Mouse (Mus musculus) midbrain, embryonic 10.5 days (tissue): ENCODE measurements around the gene Lsmem1. TPM values are rescaled to one million over a fixed set of nuclear protein-coding genes. Genes with fewer than 3 reads are reported as not detected.

Experiments
- DNase-seq: peaks from one replicate; pipeline ENCODE4 v3.0.0-alpha.2; 2017; ENCODE audit warnings: low spot score
- H3K27ac ChIP-seq: fragments of 300-500 bp; sonication (generic); replicated peaks from 2 replicates; pipeline ENCODE4 v1.5.1; 2016; ENCODE audit warnings: mild to moderate bottlenecking
- H3K27me3 ChIP-seq: fragments of 300-500 bp; sonication (generic); 2 replicates; pipeline ENCODE4 v1.6.1; 2016; ENCODE audit warnings: low read depth, mild to moderate bottlenecking; ENCODE audit not compliant: poor library complexity, severe bottlenecking
- H3K36me3 ChIP-seq: fragments of 300-500 bp; sonication (generic); 2 replicates; pipeline ENCODE4 v1.6.1; 2016; ENCODE audit warnings: mild to moderate bottlenecking, moderate library complexity
- H3K4me1 ChIP-seq: fragments of 300-500 bp; sonication (generic); 2 replicates; pipeline ENCODE4 v1.6.1; 2016
- H3K4me3 ChIP-seq: fragments of 300-500 bp; sonication (generic); 2 replicates; pipeline ENCODE4 v1.5.1; 2016; ENCODE audit warnings: mild to moderate bottlenecking, moderate library complexity
- H3K9me3 ChIP-seq: fragments of 300-500 bp; sonication (generic); replicated peaks from 2 replicates; pipeline ENCODE4 v1.6.1; 2016; ENCODE audit warnings: mild to moderate bottlenecking
- WGBS: fragments of 180-500 bp; shearing (Covaris S2); methylation state at CpG from one replicate; pipeline ENCODE4 v1.1.7; 2016; 5-methylcytosine and 5-hydroxymethylcytosine counted together
- polyA plus RNA-seq: library from polyadenylated mRNA; unstranded; fragments of >200 nt; fragmentation: Nextera tagmentation; extraction: Ambion mirVana; gene quantifications from 2 replicates; pipeline ENCODE4 v1.2.1, GENCODE M21; 2016

Gene Lsmem1
- polyA plus RNA-seq = not detected in 2 replicates

DNA sequence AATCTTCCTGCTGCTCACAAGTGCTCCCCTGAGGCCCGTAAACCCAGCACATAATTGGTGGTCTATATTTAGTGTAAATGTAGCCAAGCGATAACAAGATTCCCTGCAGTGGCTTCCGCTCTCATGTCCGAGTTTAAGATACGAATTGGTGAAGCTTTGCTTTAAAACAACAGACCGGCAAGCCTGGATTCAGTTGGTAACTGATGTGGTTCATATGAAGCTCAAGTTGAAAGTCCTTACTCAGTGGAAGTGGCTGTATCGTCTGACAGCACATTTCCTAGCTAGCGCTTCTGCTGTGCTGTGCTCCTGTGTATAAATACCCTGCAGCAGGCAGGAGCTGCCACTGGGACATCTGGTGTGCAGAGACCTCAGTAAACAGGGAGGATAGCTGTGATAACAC, at the start of gene Lsmem1:
TSS of gene Lsmem1 (minus strand) at position 189 of the 400 bp plus-strand sequence.
- H3K36me3 ChIP-seq = peaks cover 38% of the 10 kb centered on the region
- 95% methylated on average over 8 of the region's 8 CpGs for WGBS
- no peak within 1 kb of the TSS for H3K27ac ChIP-seq
- H3K4me1 ChIP-seq = no peaks in the 10 kb centered on the region
- H3K9me3 ChIP-seq = no peaks in the 10 kb centered on the region
- H3K27me3 ChIP-seq = no peaks in the 10 kb centered on the region
- no peak for DNase-seq
- no peak within 1 kb of the TSS for H3K4me3 ChIP-seq

DNA sequence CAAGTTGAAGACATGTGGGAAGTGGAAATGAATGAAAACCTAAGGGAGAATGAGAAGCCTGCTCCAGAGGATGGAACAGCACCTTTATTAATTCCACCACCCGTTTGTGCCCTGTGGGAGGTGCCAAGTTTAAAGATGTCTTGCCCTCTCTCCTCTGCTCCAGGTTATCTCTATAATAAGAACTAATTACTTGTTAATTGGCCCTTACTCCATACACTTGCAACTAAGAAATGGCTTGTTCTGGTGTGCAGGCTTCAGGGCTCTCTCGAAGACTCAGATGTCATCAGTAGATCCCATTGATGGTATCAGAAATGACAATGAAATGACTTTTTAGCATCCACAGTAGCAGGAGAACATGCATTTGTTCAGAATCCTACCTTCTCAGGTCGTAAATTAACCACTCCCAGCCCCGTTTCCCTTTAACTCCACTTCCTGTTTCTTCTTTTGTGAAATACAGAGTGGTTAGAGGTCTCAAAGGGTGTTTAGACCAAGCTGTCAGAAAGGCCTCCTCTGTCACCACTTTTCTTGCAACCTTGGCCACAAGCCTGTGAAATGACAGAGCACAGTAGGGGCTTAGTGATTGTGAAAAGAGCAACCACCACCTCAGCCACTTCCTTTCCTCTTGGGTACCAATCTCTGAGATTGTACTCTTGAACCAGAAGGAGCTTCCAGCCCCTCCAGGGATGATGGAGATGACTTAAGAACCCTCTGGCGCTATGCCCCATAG, 49.3 kb upstream of the Lsmem1 start, which contains the start of gene Ifrd1:
TSS of gene Ifrd1 (minus strand) at position 51 of the 727 bp plus-strand sequence.
- H3K27me3 ChIP-seq = no peaks in the 10 kb centered on the region
- no peaks in the 10 kb centered on the region for H3K9me3 ChIP-seq
- no peak within 1 kb of the TSS for H3K27ac ChIP-seq
- DNase-seq = no peak
- WGBS = 86% methylated on average over 5 of the region's 5 CpGs
- peaks cover 16% of the 10 kb centered on the region for H3K4me1 ChIP-seq
- no peaks in the 10 kb centered on the region for H3K36me3 ChIP-seq
- no peak within 1 kb of the TSS for H3K4me3 ChIP-seq

DNA sequence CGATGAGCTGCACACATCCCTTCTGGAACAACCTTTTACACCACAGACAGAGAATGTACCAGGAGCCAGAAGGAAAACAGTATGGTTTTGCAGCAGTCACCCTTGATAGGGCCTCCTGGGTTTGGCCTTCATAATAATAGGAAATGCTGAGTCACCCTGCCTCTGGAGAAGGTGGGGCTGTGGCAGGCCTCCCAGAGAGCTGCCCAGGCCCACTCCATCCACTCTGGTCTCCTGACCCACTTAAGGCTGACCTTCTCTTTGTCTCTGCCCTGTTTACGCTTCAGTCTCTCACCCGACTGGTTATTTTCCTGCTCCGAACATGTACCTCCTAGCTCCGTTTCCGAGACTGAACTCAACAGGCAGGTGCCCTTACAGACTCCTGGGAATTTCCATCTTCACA, 48.7 kb upstream of the Lsmem1 start:
- peaks cover 20% of the 10 kb centered on the region for H3K4me1 ChIP-seq
- no peaks in the 10 kb centered on the region for H3K9me3 ChIP-seq
- no peak overlapping the region for H3K27ac ChIP-seq
- no peak for DNase-seq
- H3K27me3 ChIP-seq = no peaks in the 10 kb centered on the region
- H3K36me3 ChIP-seq = no peaks in the 10 kb centered on the region
- H3K4me3 ChIP-seq = no peak overlapping the region
- 78% methylated on average over 6 of the region's 6 CpGs for WGBS

DNA sequence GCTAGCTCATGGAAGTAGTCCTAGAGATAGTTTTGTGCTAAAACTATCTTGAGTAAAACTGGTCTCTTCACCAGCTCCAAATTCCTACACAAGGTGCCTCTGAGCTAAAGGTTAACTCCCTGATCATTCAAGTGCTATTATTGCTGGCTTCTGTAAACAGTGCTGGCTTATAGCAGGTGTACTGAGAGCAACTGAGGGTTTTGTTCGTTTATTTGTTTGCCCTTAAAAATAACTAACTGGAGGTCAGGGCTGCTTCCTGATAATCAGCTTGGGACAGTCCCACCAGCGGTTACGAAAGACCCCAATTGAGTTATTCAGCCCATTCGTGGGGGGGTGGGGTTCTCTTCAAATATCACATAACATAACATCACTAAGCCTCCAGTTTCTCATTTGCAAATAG, 48.1 kb upstream of the Lsmem1 start:
- H3K27me3 ChIP-seq = no peaks in the 10 kb centered on the region
- H3K9me3 ChIP-seq = no peaks in the 10 kb centered on the region
- no peak overlapping the region for H3K27ac ChIP-seq
- H3K36me3 ChIP-seq = no peaks in the 10 kb centered on the region
- H3K4me3 ChIP-seq = no peak overlapping the region
- H3K4me1 ChIP-seq = peaks cover 20% of the 10 kb centered on the region
- no peak for DNase-seq
- WGBS = 75% methylated on average over 4 of the region's 4 CpGs

DNA sequence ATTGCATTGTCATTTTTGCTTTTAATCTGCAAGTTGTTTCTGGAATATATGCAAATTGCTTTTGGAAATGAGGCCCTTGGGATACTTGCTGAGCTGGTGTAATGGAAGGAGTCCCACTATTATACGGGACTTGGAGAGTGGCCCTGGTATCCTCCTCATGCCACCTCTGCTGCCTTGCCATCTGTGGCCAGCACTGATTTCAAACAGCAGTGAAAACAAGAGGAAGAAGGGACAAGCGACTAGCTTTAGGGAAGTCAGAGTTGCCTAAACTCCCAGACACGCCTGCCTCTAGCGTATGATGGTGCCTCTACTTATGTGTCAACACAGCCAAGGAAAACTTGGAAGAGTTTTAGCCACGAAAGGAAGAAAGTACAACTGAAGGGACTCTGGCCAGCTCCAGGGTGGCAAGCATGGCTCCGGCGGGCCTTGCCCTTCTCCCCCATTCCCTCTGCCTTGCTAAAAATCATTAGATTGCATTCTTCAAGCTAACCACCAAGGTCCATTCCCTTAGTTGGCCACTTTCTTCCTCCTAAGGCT, 46.2 kb upstream of the Lsmem1 start:
- Histone ChIP-seq H3K36me3 (no peaks in the 10 kb centered on the region), H3K9me3 (no peaks in the 10 kb centered on the region), H3K27ac (no peak overlapping the region), H3K4me3 (no peak overlapping the region), H3K27me3 (no peaks in the 10 kb centered on the region), H3K4me1 (peaks cover 20% of the 10 kb centered on the region)
- WGBS = 94% methylated on average over 7 of the region's 7 CpGs
- DNase-seq = no peak

DNA sequence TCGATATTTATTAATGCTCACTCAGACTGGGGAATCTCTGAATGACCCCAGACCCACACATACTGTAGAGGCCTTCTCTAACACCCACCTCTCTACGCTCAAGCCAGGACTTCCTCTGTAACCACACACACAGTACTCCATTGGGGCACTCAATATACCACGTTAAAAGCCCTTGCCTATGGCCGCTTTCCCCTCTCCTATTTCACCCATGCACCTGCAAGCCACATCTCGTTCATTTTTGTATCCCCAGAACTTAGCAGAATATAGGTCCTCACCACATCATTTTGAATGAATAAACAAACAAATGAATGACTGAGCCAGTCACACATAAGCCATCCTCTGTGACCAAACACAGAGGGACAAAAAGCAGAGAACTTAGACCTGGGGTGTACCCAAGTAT, 45.6 kb upstream of the Lsmem1 start:
- DNase-seq = no peak
- no peak overlapping the region for H3K4me3 ChIP-seq
- no peak overlapping the region for H3K27ac ChIP-seq
- no peaks in the 10 kb centered on the region for H3K27me3 ChIP-seq
- H3K4me1 ChIP-seq = peaks cover 14% of the 10 kb centered on the region
- no peaks in the 10 kb centered on the region for H3K9me3 ChIP-seq
- 92% methylated on average over 5 of the region's 5 CpGs for WGBS
- no peaks in the 10 kb centered on the region for H3K36me3 ChIP-seq

DNA sequence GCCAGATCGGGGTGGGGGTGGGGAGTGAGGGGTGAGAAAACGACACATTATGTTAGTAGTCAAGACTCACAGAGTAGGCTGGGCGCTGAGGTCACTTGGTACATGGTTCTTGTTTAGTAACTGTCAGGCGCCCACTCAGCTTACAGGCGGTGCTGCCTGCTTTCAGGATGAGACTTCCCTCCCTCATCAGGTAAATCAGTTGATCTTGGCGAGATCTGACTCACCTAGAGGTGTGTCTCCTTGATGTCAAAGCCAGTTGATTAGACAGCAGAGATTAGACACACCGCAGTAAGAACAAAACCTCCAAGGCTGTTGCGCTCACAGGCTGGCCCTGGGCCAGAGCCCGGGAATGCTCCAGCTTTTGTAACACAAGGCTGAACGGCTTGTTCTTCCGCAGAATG, 44.5 kb upstream of the Lsmem1 start:
- no peaks in the 10 kb centered on the region for H3K36me3 ChIP-seq
- no peak overlapping the region for H3K4me3 ChIP-seq
- no peaks in the 10 kb centered on the region for H3K27me3 ChIP-seq
- H3K27ac ChIP-seq = no peak overlapping the region
- 70% methylated on average over 11 of the region's 11 CpGs for WGBS
- peaks cover 14% of the 10 kb centered on the region for H3K4me1 ChIP-seq
- no peak for DNase-seq
- H3K9me3 ChIP-seq = no peaks in the 10 kb centered on the region

DNA sequence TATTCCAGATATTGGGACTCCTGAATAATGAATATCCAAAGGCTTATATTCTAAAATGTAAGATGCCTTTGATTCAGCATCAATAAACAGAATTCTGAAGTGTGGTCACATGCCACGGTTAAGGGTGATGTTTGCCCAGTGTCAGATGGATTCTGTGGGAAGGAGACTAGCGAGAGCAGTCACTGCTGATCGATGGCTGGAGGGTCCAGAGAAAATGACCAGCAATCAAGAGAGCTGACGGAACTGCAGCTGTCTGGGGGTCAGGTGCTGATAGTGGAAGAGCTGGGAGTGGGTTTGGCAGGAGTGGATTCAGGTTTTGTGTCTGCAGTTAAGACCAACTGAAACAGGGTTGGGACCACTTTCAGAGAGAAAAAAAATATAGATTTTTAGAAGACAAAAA, 44.0 kb upstream of the Lsmem1 start:
- Histone ChIP-seq H3K27ac (no peak overlapping the region), H3K9me3 (no peaks in the 10 kb centered on the region), H3K36me3 (no peaks in the 10 kb centered on the region), H3K4me1 (peaks cover 13% of the 10 kb centered on the region), H3K27me3 (no peaks in the 10 kb centered on the region), H3K4me3 (no peak overlapping the region)
- no peak for DNase-seq
- 90% methylated on average over 4 of the region's 4 CpGs for WGBS

DNA sequence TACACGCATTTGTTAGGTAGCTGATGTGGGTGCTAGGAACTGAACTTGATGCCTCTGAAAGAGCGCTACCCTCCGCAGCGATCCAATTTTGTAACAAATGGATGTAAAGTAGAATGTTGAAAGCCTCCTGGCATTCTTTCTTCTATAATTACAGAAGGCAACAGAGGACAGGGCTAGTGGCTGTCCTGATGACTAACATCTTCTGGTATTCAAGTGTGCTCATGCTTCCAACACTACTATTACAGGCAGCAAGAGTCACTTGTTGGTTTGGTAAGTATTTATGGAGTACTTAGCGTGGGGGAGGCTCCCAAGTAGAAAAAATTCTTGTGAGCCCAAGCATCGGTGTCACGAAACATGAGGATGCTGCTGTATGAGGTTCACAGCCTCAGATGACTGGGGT, 39.9 kb upstream of the Lsmem1 start:
- H3K4me1 ChIP-seq = peaks cover 9% of the 10 kb centered on the region
- no peaks in the 10 kb centered on the region for H3K9me3 ChIP-seq
- DNase-seq = no peak
- H3K36me3 ChIP-seq = no peaks in the 10 kb centered on the region
- H3K27me3 ChIP-seq = no peaks in the 10 kb centered on the region
- WGBS = 93% methylated on average over 7 of the region's 7 CpGs
- H3K27ac ChIP-seq = no peak overlapping the region
- H3K4me3 ChIP-seq = no peak overlapping the region

DNA sequence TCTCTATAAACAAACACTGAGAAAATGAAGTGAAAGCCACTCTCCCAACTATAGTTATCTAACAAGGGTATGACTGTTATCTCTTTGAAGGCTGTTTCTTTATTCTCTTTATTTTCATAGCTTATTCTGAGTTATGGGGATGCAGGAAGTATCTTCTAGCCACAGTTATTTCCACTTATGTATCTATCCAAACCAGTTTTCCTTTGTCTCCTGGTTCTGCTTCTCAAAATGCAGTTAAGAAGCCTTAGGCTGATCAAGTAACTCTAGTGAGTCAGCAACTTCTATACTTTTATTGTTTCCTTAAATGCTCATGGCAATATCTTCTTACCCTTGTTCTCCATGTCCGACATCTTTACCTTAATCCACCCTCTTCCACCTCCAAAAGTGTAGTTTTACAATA, 32.9 kb upstream of the Lsmem1 start:
- Histone ChIP-seq H3K27ac (no peak overlapping the region), H3K9me3 (no peaks in the 10 kb centered on the region), H3K4me1 (no peaks in the 10 kb centered on the region), H3K4me3 (no peak overlapping the region), H3K27me3 (no peaks in the 10 kb centered on the region), H3K36me3 (no peaks in the 10 kb centered on the region)
- 90% methylated on average over 1 of the region's 1 CpGs for whole genome bisulfite sequencing
- DNase-seq = no peak

DNA sequence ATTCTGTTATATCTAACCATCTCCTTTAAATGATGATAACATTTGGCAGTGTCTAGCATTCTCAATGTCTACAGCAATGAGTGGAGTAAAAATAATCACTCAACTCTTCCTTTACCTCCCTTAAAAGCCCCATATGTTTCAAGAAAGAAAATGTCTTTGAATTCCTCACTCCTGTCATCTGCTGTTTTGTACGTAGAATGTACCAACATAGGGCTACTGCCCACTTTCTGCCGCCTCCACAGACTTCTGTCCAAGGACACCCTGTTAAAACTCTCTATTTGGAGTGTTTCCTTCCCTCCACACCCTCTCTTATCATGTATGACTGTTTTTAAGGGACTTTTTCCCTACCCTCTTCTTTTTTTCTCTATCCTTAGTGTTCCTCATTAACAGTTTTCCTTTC, 32.3 kb upstream of the Lsmem1 start:
- Histone ChIP-seq H3K4me3 (no peak overlapping the region), H3K27ac (no peak overlapping the region), H3K9me3 (no peaks in the 10 kb centered on the region), H3K27me3 (no peaks in the 10 kb centered on the region), H3K36me3 (no peaks in the 10 kb centered on the region), H3K4me1 (no peaks in the 10 kb centered on the region)
- DNase-seq = no peak
- 90% methylated on average over 2 of the region's 2 CpGs for WGBS

DNA sequence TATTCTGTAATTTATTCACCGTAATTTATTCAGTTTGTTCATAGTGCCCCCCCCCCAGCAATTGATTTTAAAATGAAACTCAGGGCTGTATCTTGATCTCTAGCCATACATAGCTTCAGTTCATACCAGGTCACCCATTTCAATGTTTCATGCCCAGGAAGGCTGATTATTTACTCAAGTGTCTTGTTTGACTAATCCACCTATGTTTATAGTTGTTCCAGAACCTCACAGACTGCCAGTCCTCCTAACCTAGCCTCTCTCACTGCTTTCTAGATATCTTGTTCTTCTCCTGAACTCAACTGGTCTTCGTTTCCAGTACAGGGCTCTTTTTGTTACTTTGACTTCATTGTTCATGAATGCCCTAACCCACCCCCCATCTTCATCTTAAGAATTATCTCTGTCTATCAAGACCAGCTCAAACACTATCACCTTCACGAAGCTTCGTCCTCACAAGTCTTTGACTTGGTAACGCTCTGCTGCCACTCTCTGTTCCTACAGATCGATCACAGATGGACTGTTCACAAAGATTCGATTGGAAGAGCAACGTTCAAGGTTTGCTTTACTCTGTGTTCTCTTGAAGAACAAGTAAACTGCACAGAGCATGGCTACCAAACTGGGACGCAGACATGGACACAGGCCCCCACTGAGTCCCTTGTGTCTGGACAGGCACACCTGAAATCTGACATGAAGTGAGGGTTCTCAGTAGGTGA, 25.0 kb upstream of the Lsmem1 start:
- Histone ChIP-seq H3K4me1 (peaks cover 29% of the 10 kb centered on the region), H3K27me3 (no peaks in the 10 kb centered on the region), H3K36me3 (no peaks in the 10 kb centered on the region), H3K4me3 (0 out of 2 replicates have a peak overlapping the region, but pooled peaks have one; percentile 97), H3K27ac (no peak overlapping the region), H3K9me3 (no peaks in the 10 kb centered on the region)
- DNase-seq = no peak
- WGBS = 95% methylated on average over 9 of the region's 9 CpGs

DNA sequence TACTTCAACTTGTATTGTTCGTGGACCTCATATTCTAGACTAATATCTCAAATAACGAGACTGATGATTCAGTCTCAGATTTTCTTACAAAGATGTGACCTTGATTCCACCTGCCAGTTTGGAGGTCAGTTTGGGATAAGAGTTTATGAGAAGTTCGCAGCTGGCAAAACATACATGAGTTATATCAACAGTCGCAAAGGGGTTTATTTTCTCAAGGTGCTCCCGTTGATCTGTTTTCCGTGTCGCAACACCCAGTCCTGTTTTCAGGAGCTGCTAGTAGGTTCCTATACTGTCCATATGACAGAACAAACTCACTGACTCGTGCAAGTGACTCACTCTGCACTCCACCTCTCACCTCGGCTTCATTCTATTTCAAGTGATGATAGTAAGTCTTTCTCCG, 24.4 kb upstream of the Lsmem1 start:
- DNase-seq = no peak

More for the DNA sequence above, 24.4 kb upstream of the Lsmem1 start:
- peaks cover 33% of the 10 kb centered on the region for H3K4me1 ChIP-seq
- no peaks in the 10 kb centered on the region for H3K9me3 ChIP-seq
- no peaks in the 10 kb centered on the region for H3K36me3 ChIP-seq
- peak overlapping the region; percentile 97 for H3K4me3 ChIP-seq
- H3K27ac ChIP-seq = peak overlapping the region; percentile 98
- 64% methylated on average over 10 of the region's 10 CpGs for WGBS
- no peaks in the 10 kb centered on the region for H3K27me3 ChIP-seq
